Mouse (Mus musculus) large intestine, adult 2 months (tissue): ENCODE results near the gene Gm28041. TPM values are rescaled to one million over a fixed set of nuclear protein-coding genes. Genes with fewer than 3 reads are reported as not detected.
"Not testable (repeated sequence)": the region's sequence is repeated elsewhere in the genome, so short reads cannot be mapped to it uniquely, and the experiment has no call there.

ENCODE experiments used
- DNase-seq: peaks from one replicate; pipeline ENCODE4 v3.0.0-alpha.2; 2012; ENCODE audit warnings: low read depth, low spot score
- WGBS: fragments of 180-500 bp; shearing (Covaris S2); methylation state at CpG from one replicate; pipeline ENCODE4 v1.1.7; 2018; 5-methylcytosine and 5-hydroxymethylcytosine counted together
- polyA plus RNA-seq: library from polyadenylated mRNA; depleted of rRNA; stranded (reverse); fragments of >200 nt; gene quantifications from 2 replicates; pipeline ENCODE4 v1.2.3, GENCODE M21; 2012; rRNA removed

Gm28041 gene
- 0.25 TPM in 1 of 2 replicates, not detected in the other for polyA plus RNA-seq

GRCm38 (mm10) chr13:67375050-67375911 is at the start of gene Gm28041, which contains the start of gene Zfp456:
Gm28041 (minus strand) TSS chr13:67375733.
Zfp456 (minus strand) TSS chr13:67375810.
- WGBS = 10% methylated on average over 15 of the region's 15 CpGs
- peak; percentile 74 for DNase-seq

- 85% methylated on average over 2 of the region's 2 CpGs for WGBS
Measured at GRCm38 (mm10) chr13:67422532-67422931, 47.0 kb upstream of the Gm28041 start.

GRCm38 (mm10) chr13:67421207-67421857 is 45.8 kb upstream of the Gm28041 start, which contains the start of gene Zfp459:
Zfp459 (minus strand) TSS chr13:67421418.
- WGBS = 2% methylated on average over 22 of the region's 22 CpGs
- peak; percentile 63 for DNase-seq

More at GRCm38 (mm10) chr13:67422532-67422931, 47.0 kb upstream of the Gm28041 start:
- not testable (repeated sequence) for DNase-seq

GRCm38 (mm10) chr13:67420558-67421206 is 45.1 kb upstream of the Gm28041 start:
- 21% methylated on average over 11 of the region's 11 CpGs for WGBS
- no peak for DNase-seq

GRCm38 (mm10) chr13:67416811-67417210 is 41.3 kb upstream of the Gm28041 start:
- no peak for DNase-seq
- 85% methylated on average over 3 of the region's 3 CpGs for WGBS

- 72% methylated on average over 6 of the region's 6 CpGs for WGBS
Measured at GRCm38 (mm10) chr13:67415759-67416158, 40.2 kb upstream of the Gm28041 start.

GRCm38 (mm10) chr13:67413634-67414033 is 38.1 kb upstream of the Gm28041 start:
- not testable (repeated sequence) for DNase-seq
- WGBS = 57% methylated on average over 3 of the region's 3 CpGs

More at GRCm38 (mm10) chr13:67415759-67416158, 40.2 kb upstream of the Gm28041 start:
- DNase-seq = no peak

- peak; percentile 40 for DNase-seq
Measured at GRCm38 (mm10) chr13:67399183-67399903, 23.8 kb upstream of the Gm28041 start, which contains the start of gene Zfp429. Zfp429 (minus strand) TSS chr13:67399819.

GRCm38 (mm10) chr13:67376255-67376654 is 722 bp upstream of the Gm28041 start:
- not testable (repeated sequence) for DNase-seq
- 71% methylated on average over 3 of the region's 3 CpGs for WGBS

More at GRCm38 (mm10) chr13:67399183-67399903, 23.8 kb upstream of the Gm28041 start, which contains the start of gene Zfp429:
- WGBS = 4% methylated on average over 16 of the region's 16 CpGs

GRCm38 (mm10) chr13:67360131-67360744 is 15.3 kb downstream of the Gm28041 start, which contains the start of the genes Gm28044 and Zfp953:
Gm28044 (minus strand) TSS chr13:67360536.
Zfp953 (minus strand) TSS chr13:67360605.
- under 1% methylated on average over 15 of the region's 15 CpGs for WGBS
- peak; percentile 94 for DNase-seq

- DNase-seq = no peak
Measured at GRCm38 (mm10) chr13:67351854-67352253, 23.7 kb downstream of the Gm28041 start.

GRCm38 (mm10) chr13:67343422-67343821 is 32.1 kb downstream of the Gm28041 start:
- DNase-seq = no peak
- WGBS = 95% methylated on average over 2 of the region's 2 CpGs

- WGBS = 63% methylated on average over 1 of the region's 1 CpGs
Measured at GRCm38 (mm10) chr13:67332877-67333276, 42.7 kb downstream of the Gm28041 start.

GRCm38 (mm10) chr13:67332019-67332724 is 43.4 kb downstream of the Gm28041 start, which contains the start of gene Zfp595:
Zfp595 (minus strand) TSS chr13:67332570.
- DNase-seq = peak; percentile 92
- WGBS = 3% methylated on average over 17 of the region's 17 CpGs

More at GRCm38 (mm10) chr13:67332877-67333276, 42.7 kb downstream of the Gm28041 start:
- no peak for DNase-seq

GRCm38 (mm10) chr13:67306718-67307117 is 68.8 kb downstream of the Gm28041 start:
- peak; percentile 10 for DNase-seq
- WGBS = 17% methylated on average over 5 of the region's 5 CpGs

GRCm38 (mm10) chr13:67305822-67306672 is 69.5 kb downstream of the Gm28041 start, which contains the start of gene Zfp457:
Zfp457 (minus strand) TSS chr13:67306485.
- 3% methylated on average over 16 of the region's 16 CpGs for WGBS
- DNase-seq = peak; percentile 85
